Mouse (Mus musculus): ENCODE results near the gene Spaar.

- TF ChIP-seq EP300 (IDR thresholded peaks at IDR 0.05) = no peak
- peak; percentile 93 for TF ChIP-seq CTCF (IDR thresholded peaks at IDR 0.05)
These were observed 18.0 kb upstream of the Spaar start for GRCm38 (mm10) chr4:43711821-43712220.
